Mouse (Mus musculus): ENCODE data around the gene Med14. TPM values are rescaled to one million over a fixed set of nuclear protein-coding genes. Genes with fewer than 3 reads are reported as not detected.

The Med14 gene
- polyA plus RNA-seq, 1 experiment from 2014 or later, result 26.5 TPM

DNA sequence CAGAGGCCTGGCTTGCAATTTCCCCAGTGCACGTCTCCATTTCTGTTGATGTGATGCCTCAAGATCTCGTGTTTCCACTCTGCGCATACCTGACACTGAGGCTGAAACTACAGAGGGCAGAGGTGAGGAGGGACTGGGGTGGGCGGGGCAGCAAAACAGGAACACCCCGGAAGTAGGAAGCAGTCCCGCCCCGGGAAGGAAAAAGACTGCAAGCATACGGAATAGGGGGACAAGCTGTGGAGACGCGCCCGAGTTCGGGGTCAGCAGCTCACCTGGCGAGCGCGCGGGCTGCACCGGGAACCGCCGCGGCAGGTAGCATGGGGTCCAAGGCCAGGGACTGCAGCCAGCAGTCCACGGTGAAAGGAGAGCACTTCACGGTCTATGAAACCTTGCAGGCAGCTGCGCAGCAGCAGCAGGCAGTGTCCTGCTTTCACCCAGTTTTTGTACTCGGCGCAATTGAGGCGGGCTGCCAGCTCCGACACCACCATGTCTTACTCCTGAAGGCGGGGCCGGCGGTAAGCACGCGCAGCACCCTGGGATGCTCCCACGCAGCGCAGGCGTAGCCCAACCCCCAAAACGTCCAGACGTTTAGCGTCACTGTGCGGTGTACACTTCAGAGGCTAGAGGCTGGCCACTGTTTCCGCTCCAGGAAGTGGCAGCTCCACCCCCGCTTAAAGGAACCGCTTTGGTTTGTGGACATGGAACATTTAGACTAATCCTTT lies 88.7 kb downstream of the Med14 start, which contains the start of gene 1810030O07Rik:
TSS of gene 1810030O07Rik (minus strand) at position 615 of the 722 bp plus-strand sequence.
- in situ Hi-C loops (cut with MboI; ENCODE audit: low pct_unique_long_range_greater_than_20kb), result loop anchor here (10.0 kb wide), 1 partner anchor 52 kb away; no protein-coding TSS in a partner anchor
- DNase-seq (ENCODE audit: low read depth, low spot score) (peak; percentile 35), ATAC-seq (peak; percentile 99)
- no peak for TF ChIP-seq CTCF (IDR thresholded peaks at IDR 0.05)
- ChIA-PET POLR2A (interaction anchor here (0.6 kb wide), 1 partner anchor 39 kb away, joined by 3 read pairs; no protein-coding TSS in a partner anchor), CTCF (interaction anchor here (1.1 to 3.9 kb wide), 2 partner anchors 11 to 167 kb away, joined by 3 to 13 read pairs; no protein-coding TSS in a partner anchor)
- H3K27me3 ChIP-seq, result peaks cover 8% of the 10 kb centered on the region

DNA sequence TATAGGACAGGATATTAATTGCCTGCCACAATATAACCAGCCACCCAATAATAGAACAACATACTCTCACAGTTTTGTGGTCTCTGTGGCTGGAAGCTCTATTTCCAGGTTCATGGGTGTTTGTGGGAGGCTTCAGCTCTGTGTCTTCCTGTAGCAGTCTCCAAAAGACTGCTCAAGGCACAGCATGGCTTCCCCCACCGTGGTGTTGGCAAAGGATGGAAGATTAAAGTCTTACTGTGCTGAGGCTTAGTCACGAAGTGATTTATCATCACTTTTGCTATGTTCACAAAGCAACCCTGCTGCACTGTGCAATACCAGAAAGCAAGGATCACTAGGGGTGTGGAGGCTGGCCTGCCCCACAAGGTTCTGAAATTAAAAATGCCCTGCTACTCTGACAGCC lies 108.0 kb downstream of the Med14 start:
- no peak for ATAC-seq
- in situ Hi-C loops (cut with MboI; ENCODE audit: low pct_unique_long_range_greater_than_20kb), result no loop called here
- CTCF ChIA-PET, result interaction anchor here (1.7 kb wide), 1 partner anchor 16 kb away, joined by 3 read pairs; no protein-coding TSS in a partner anchor
- no peak for DNase-seq (ENCODE audit: low read depth, low spot score)
- H3K27me3 ChIP-seq, result peaks cover 5% of the 10 kb centered on the region
- POLR2A ChIA-PET, result no interaction called here
- TF ChIP-seq CTCF (IDR thresholded peaks at IDR 0.05), result no peak

DNA sequence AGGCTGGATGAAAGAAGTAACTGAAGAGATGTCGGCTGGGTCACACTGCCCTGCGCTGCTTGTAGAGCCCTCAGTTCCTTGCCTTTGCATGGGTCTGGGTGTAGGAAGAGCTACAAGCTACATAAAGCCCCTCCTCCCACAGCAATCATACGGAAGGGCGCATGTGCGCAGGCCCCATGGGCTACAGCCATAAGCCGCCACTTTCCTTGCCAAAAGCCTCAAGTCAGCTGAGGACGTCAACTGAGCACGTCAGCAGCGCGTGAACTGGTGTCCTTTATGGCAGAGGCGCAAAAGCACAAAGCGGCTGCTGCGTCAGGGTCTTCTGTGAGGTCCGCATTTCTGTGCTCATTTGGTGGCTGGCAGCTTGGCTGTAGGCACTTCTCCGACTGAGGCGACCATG lies 110.0 kb downstream of the Med14 start:
- ChIA-PET CTCF (no interaction called here), POLR2A (interaction anchor here (0.7 kb wide), 1 partner anchor 125 kb away, joined by 3 read pairs; no protein-coding TSS in a partner anchor)
- H3K27me3 ChIP-seq, result peaks cover 12% of the 10 kb centered on the region
- no peak for TF ChIP-seq CTCF (IDR thresholded peaks at IDR 0.05)
- DNase-seq (ENCODE audit: low read depth, low spot score) (no peak), ATAC-seq (no peak)
- in situ Hi-C loops (cut with MboI; ENCODE audit: low pct_unique_long_range_greater_than_20kb), result no loop called here

DNA sequence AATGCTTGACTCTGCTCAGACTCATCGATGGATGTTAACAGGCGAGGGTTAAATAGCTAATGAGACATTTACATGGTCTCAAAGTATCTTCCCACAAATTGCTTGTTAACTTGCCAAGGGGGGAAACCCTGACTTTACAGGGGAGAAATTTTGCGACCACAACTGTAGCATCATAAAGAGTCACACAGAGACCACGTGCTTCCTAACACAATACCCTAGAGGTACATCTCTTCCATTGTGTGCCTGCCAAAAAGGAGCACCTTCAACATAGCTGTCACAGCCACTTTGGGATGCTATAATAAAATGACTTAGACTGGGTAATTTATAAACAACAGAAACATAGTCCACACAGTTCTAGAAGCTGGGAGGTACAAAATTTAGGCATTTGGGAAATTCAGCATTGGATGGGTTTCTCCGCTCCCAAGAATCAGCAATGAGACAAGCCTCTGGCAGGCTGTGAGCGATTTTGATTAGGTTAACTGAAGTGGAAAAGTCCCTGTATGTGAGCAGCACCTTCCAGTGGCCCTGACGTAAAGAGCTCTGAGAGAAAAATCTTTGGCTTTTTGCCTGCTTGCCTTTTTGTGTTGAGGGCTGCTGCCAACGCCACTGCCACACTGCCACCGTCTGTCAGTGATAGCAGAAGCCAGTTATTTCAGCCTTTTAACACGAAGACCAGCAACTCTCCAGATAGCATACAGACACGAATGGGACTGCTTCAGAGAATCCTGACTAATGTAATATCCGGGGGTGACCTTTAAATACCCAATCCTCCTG lies 116.2 kb downstream of the Med14 start:
- H3K27me3 ChIP-seq, result peaks cover 18% of the 10 kb centered on the region
- ChIA-PET CTCF (no interaction called here), POLR2A (no interaction called here)
- DNase-seq (ENCODE audit: low read depth, low spot score), result no peak
- TF ChIP-seq CTCF (IDR thresholded peaks at IDR 0.05), result no peak
- in situ Hi-C loops (cut with MboI; ENCODE audit: low pct_unique_long_range_greater_than_20kb), result no loop called here
- no peak for ATAC-seq

DNA sequence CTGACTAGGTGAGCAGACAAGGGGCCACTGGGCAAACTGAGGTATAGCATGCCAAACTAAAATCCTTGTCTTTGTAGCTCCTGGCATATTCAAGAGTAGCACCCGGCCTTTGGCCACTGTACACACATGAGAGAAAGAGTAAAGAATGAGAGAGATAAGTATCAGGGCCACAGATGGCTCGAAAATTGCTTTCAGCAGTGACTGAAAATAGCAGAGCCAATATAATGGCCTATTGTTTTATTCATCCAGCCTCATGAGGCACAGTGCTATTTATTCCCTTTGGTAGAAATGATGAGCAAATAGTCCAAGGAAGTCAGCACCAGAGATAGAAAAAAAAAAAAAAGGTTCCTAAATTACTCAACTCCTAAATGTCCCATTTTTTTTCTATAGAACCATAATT lies 116.9 kb downstream of the Med14 start:
- no peak for DNase-seq (ENCODE audit: low read depth, low spot score)
- ChIA-PET POLR2A (no interaction called here), CTCF (no interaction called here)
- no peak for TF ChIP-seq CTCF (IDR thresholded peaks at IDR 0.05)
- ATAC-seq, result no peak
- H3K27me3 ChIP-seq, result peaks cover 21% of the 10 kb centered on the region
- in situ Hi-C loops (cut with MboI; ENCODE audit: low pct_unique_long_range_greater_than_20kb), result no loop called here

Other genes with a start within 250 kb of the Med14 start
- gene Atp6ap2, start 174.3 kb downstream of the Med14 start, polyA plus RNA-seq (2021), result 90.5 TPM
- 32.3 TPM for gene 1810030O07Rik, start 88.4 kb downstream of the Med14 start, polyA plus RNA-seq (2021)

All from Patski (cell line).